Mouse (Mus musculus) leukemia stem cell, adult 10-12 weeks (primary cell): ENCODE measurements around the gene Nr1h3. TPM values are rescaled to one million over a fixed set of nuclear protein-coding genes. Genes with fewer than 3 reads are reported as not detected.

ENCODE experiments used
- polyA plus RNA-seq: library from polyadenylated mRNA; stranded (reverse); fragments of >175 nt; gene quantifications from 2 replicates; pipeline ENCODE4 v1.2.3, GENCODE M21; 2012; ENCODE audit warnings: low replicate concordance

Nr1h3 gene
- polyA plus RNA-seq: 8.0 and 13.7 TPM in 2 replicates

DNA sequence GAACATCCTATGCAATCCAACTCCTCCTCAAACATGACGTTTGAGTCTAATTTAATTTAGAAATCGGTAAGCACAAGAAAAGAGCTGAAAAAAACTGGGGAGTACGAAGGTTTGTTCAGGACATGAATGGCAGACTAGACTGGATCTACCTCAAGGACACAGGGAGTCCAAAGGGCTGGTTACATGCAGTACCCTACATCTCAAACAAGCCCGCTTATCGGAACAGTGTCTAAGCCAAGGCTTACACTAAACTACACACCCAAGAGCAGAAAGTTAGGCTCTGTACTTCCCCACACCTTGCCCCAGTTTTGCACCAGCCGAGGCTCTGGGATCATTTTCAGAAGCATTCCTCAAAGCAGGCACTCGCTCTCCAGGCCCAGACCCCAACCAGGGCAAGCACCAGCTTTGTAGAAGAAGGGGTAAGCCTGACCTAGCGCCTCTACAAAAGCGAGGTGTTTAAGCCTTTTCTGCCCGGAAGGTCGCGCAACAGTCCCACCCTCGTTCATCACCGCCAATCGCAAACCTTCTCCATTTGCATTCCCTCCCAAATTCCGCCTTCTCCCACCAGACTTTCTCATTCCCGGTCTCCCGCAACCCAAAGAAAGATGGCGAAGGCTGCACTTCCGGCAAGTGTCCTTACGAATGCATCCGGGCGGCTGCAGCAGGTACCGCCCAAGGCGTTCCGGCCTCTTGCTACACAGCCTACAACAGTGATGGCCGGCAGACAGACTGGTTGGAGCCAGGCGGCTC, at the start of gene Nr1h3, which contains the start of gene Acp2:
Gene Nr1h3 (minus strand): TSS at position 613 of the 750 bp plus-strand sequence.
Gene Acp2 (plus strand): TSS at position 664 of the 750 bp plus-strand sequence.

DNA sequence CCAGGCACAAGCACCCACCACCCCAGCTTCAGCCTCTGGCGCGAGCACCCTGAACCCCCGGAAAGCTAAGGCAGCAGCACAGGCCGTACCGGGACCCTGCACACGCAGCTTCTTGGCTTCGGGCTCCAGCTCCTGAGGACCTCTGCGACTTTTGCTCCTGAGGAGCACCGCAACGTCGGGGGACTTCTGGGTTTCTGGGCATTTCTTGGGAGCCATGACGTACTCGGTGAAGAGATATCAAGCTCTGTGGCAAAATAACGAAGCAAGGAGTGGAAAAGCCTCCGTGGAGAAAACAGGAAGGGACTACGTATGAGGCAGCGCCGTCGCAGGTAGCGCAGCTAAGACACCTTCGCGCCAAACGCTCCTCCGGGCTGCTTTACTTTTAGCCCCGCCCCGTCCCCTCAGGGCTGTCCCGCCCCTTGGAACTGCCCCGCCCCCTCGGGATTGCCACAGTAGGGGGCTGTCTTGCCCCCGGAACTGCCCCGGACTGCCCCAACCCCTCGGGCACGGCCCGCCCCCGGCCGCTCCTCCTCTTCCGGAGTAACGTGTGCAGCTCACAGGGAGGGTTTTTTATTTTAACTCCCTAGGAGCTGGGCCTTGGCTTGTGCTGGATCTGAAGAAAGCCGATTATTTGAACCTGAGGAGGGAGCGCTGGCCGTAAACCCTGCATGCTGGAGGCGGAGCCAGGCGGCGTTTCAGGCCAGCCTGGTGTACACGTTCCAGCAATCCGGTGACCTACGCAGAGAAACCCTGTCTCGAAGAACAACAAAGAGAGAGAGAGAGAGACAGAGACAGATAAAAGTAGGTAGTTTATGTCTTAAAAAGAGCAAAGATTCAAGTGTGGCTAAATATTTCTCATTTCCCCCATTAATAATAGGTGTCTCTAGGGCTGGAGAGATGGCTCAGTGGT, 34.2 kb upstream of the Nr1h3 start, which contains the start of gene Ddb2:
Gene Ddb2 (minus strand): TSS at position 382 of the 910 bp plus-strand sequence.

DNA sequence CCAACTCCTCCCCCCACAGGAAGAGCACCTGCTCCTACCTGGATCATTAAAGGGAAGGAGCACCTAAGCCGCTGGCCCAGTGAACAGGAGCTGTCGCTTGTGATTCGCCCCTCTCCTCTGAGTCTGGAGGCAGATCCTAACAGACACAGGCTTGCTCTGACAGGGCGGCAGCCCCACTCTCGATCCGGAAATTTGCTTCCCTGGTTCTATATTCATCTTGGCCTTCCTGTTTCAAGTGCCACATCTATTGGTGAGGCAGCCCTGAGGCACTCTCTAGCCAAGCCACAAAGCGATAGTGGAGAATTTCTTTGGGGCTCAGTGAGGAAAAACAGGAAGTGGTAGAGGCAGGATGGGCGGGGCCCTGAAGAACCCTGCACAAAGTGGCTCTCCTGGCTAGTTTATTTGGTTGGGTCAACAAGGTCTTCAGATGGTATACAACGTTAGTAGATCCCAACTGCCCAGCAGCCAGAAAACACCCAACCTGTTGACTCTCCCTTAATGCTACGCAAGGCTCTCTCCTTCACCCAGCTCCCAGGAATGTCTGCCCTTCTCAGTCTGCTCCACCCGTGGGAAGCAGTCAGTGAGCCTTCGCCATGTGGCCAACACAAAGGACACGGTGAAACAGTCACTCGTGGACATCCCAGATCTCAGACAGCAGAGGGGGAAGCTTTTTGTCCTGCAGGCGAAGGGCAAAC, 18.8 kb downstream of the Nr1h3 start, which contains the start of gene Madd:
Gene Madd (minus strand): TSS at position 127 of the 695 bp plus-strand sequence.

Other genes with a start within 250 kb of the Nr1h3 start
- gene Rapsn, start 167.2 kb downstream of the Nr1h3 start, polyA plus RNA-seq: 0.19 and 0.36 TPM in 2 replicates
- 50.2 and 74.8 TPM in 2 replicates for gene Psmc3, start 148.8 kb downstream of the Nr1h3 start, polyA plus RNA-seq
- 13.6 and 25.4 TPM in 2 replicates for gene Slc39a13, start 132.4 kb downstream of the Nr1h3 start, polyA plus RNA-seq
- gene Spi1, start 120.4 kb downstream of the Nr1h3 start, polyA plus RNA-seq: 25.7 and 55.7 TPM in 2 replicates
- gene Mybpc3, start 84.7 kb downstream of the Nr1h3 start, polyA plus RNA-seq: 0.06 and 0.17 TPM in 2 replicates
- gene Madd, start 19.0 kb downstream of the Nr1h3 start, polyA plus RNA-seq: 5.4 and 8.6 TPM in 2 replicates
- 3.0 and 18.6 TPM in 2 replicates for gene Acp2, start 51 bp upstream of the Nr1h3 start, polyA plus RNA-seq
- gene Ddb2, start 34.1 kb upstream of the Nr1h3 start, polyA plus RNA-seq: 0.79 and 0.96 TPM in 2 replicates
- gene Pacsin3, start 53.1 kb upstream of the Nr1h3 start, polyA plus RNA-seq: 0.63 and 3.1 TPM in 2 replicates
- 7.9 and 37.0 TPM in 2 replicates for gene Arfgap2, start 62.1 kb upstream of the Nr1h3 start, polyA plus RNA-seq
- gene 1110051M20Rik, start 241.9 kb upstream of the Nr1h3 start, polyA plus RNA-seq: 3.9 and 5.0 TPM in 2 replicates